ENCODE assay signal across 9 mouse cellular contexts in genomic region chr9:120690510-120690909, GRCm38 (mm10).
DNase-seq lines count a peak whose midpoint lies in the region; ATAC-seq and TF ChIP-seq lines count a peak whose summit lies in the region.
"Had no signal": no experiment of that assay in that cellular context is flagged by ENCODE, and none has a peak within 500 bp of the region (broad histone marks: within the 10 kb centered on the region; RNA-seq: fewer than 3 reads in every experiment).

No protein-coding gene starts in this region.

- no peaks in the 10 kb centered on the region for H3K9me3 ChIP-seq in lung, postnatal 0 days (ENCODE audit: low read length)
- H3K9me3 ChIP-seq in intestine, embryonic 16.5 days (ENCODE audit: control insufficient read depth, low read length) = no peaks in the 10 kb centered on the region
- no peaks in the 10 kb centered on the region for H3K9me3 ChIP-seq in stomach, embryonic 15.5 days

- WGBS in heart, adult 2 months = 56% methylated on average over 5 of the region's 5 CpGs
- 42% methylated on average over 5 of the region's 5 CpGs for WGBS in lung, postnatal 0 days
- WGBS in intestine, embryonic 16.5 days = 39% methylated on average over 5 of the region's 5 CpGs
- 36% methylated on average over 5 of the region's 5 CpGs for WGBS in stomach, embryonic 15.5 days

- H3K27ac ChIP-seq in heart, adult 2 months = peak overlapping the region; percentile 90
- peak overlapping the region; percentile 80 for H3K27ac ChIP-seq in lung, postnatal 0 days (ENCODE audit: low read length)
- H3K27ac ChIP-seq in intestine, embryonic 16.5 days (ENCODE audit: low read length) = peak overlapping the region; percentile 91
- H3K27ac ChIP-seq in stomach, embryonic 15.5 days = peak overlapping the region; percentile 94

- H3K9ac ChIP-seq in heart, adult 2 months (ENCODE audit: low read depth, low read length) = no peak overlapping the region
- no peak overlapping the region for H3K9ac ChIP-seq in lung, postnatal 0 days (replicated peaks; ENCODE audit: low read depth)
- H3K9ac ChIP-seq in intestine, embryonic 16.5 days (ENCODE audit: low read depth, low read length) = no peak overlapping the region
- H3K9ac ChIP-seq in stomach, embryonic 15.5 days = no peak overlapping the region

- no peak for TF ChIP-seq EP300 in heart, adult 2 months (IDR thresholded peaks at IDR 0.05; ENCODE audit: insufficient read depth, low read depth, low read length)
- no peak for TF ChIP-seq EP300 in lung, postnatal 0 days (IDR thresholded peaks at IDR 0.05)

- TF ChIP-seq POLR2A in heart, adult 2 months (IDR thresholded peaks at IDR 0.05; ENCODE audit: insufficient read depth, low read depth, low read length) = no peak

- H3K27me3 ChIP-seq in heart, adult 2 months (ENCODE audit: control insufficient read depth, insufficient read depth, low read length) = no peaks in the 10 kb centered on the region
- H3K27me3 ChIP-seq in lung, postnatal 0 days (replicated peaks; ENCODE audit: insufficient read depth, low read length) = no peaks in the 10 kb centered on the region
- H3K27me3 ChIP-seq in intestine, embryonic 16.5 days (replicated peaks; ENCODE audit: control insufficient read depth, insufficient read depth, low read length) = no peaks in the 10 kb centered on the region
- no peaks in the 10 kb centered on the region for H3K27me3 ChIP-seq in stomach, embryonic 15.5 days (replicated peaks)

- no peak for TF ChIP-seq CTCF in heart, adult 2 months (IDR thresholded peaks at IDR 0.05)
- no peak for TF ChIP-seq CTCF in lung, postnatal 0 days (IDR thresholded peaks at IDR 0.05)

- H3K36me3 ChIP-seq in heart, adult 2 months (ENCODE audit: control insufficient read depth, insufficient read depth, low read length) = no peaks in the 10 kb centered on the region
- H3K36me3 ChIP-seq in lung, postnatal 0 days (ENCODE audit: insufficient read depth, low read length) = no peaks in the 10 kb centered on the region
- H3K36me3 ChIP-seq in intestine, embryonic 16.5 days (ENCODE audit: control insufficient read depth, insufficient read depth, low read length) = no peaks in the 10 kb centered on the region
- no peaks in the 10 kb centered on the region for H3K36me3 ChIP-seq in stomach, embryonic 15.5 days

- DNase-seq in heart, adult 2 months = no peak
- no peak for DNase-seq in heart, adult 18-20 months
- no peak for DNase-seq in lung, postnatal 0 days (ENCODE audit: low spot score)
- no peak for DNase-seq in lung, postnatal 10 days
- no peak for DNase-seq in urinary bladder, adult 18-20 months (ENCODE audit: low spot score in 2 of 2)
- DNase-seq in urinary bladder, postnatal 14 days (ENCODE audit: low spot score) = no peak
- DNase-seq: retina, postnatal 1 day had no signal

- intact Hi-C loops in heart, adult 2 months (cut with DNase I) = loop anchor here (2.0 to 5.0 kb wide), 4 partner anchors 42 to 247 kb away; no protein-coding TSS in a partner anchor

- H3K4me2 ChIP-seq in lung, postnatal 0 days (replicated peaks; ENCODE audit: low read depth, low read length) = no peak overlapping the region; the same call in 1 of the 2 replicates
- H3K4me2 ChIP-seq in intestine, embryonic 16.5 days (ENCODE audit: low read depth, low read length) = no peak overlapping the region
- H3K4me2 ChIP-seq in stomach, embryonic 15.5 days = peak overlapping the region; percentile 54; the same call in 1 of the 2 replicates

- no peak overlapping the region for H3K4me3 ChIP-seq in heart, adult 2 months
- H3K4me3 ChIP-seq in lung, postnatal 0 days (ENCODE audit: low read depth, low read length) = no peak overlapping the region
- H3K4me3 ChIP-seq in intestine, embryonic 16.5 days (ENCODE audit: low read length) = no peak overlapping the region
- H3K4me3 ChIP-seq in stomach, embryonic 15.5 days (replicated peaks) = no peak overlapping the region

- H3K4me1 ChIP-seq in heart, adult 2 months (ENCODE audit: control insufficient read depth, insufficient read depth, low read length) = peaks cover 13% of the 10 kb centered on the region
- H3K4me1 ChIP-seq in lung, postnatal 0 days (ENCODE audit: insufficient read depth, low read depth, low read length) = 0 out of 2 replicates have a peak, but pooled peaks cover 5% of the 10 kb centered on the region
- peaks cover 26% of the 10 kb centered on the region for H3K4me1 ChIP-seq in intestine, embryonic 16.5 days (ENCODE audit: control insufficient read depth, insufficient read depth, low read length)
- peaks cover 28% of the 10 kb centered on the region for H3K4me1 ChIP-seq in stomach, embryonic 15.5 days

- ATAC-seq in lung, postnatal 0 days = no peak
- ATAC-seq in intestine, embryonic 16.5 days = no peak
- ATAC-seq in stomach, embryonic 15.5 days (ENCODE audit: insufficient read depth, low FRiP score, low read depth) = no peak

- H3K79me2 ChIP-seq in heart, adult 2 months (replicated peaks; ENCODE audit: control insufficient read depth, insufficient read depth, low read length) = no peaks in the 10 kb centered on the region
